Mouse (Mus musculus): ENCODE measurements at regions not wholly inside any gene's neighbourhood (a gene's known extent, or its start where the extent isn't known, plus 50 kb on each side); places are given as distances from the start of the nearest gene placed in this dataset.

DNA sequence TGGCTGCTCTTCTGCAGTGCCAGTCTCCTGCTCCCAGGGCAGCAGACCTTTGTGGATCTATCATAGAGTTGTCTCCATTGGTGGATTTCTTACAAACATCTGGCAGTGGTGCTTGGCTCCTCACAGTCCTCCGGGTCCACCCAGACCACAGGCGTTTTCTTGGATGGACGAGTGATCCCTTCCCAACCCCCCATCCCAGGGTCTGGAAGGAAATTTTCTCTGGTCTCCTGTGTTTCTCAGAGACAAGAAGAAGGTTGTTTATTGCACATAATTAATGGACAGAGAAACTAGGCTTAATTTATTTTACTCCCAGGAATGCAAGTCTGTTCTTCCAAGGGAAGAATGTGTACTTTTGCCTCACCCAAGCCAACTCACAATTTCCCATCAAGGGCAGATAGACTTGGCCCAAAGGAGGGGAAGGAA, 67.2 kb upstream of the Boc start:
- 84% methylated on average over 3 of the region's 3 CpGs for WGBS
- Histone ChIP-seq H3K27me3 (no peaks in the 10 kb centered on the region), H3K4me2 (no peak overlapping the region), H3K27ac (peak overlapping the region; percentile 45), H3K4me1 (peaks cover 10% of the 10 kb centered on the region), H3K9me3 (replicated peaks) (no peaks in the 10 kb centered on the region), H3K4me3 (no peak overlapping the region), H3K9ac (no peak overlapping the region), H3K36me3 (ENCODE audit: poor library complexity, severe bottlenecking) (no peaks in the 10 kb centered on the region)
- ATAC-seq: no peak

DNA sequence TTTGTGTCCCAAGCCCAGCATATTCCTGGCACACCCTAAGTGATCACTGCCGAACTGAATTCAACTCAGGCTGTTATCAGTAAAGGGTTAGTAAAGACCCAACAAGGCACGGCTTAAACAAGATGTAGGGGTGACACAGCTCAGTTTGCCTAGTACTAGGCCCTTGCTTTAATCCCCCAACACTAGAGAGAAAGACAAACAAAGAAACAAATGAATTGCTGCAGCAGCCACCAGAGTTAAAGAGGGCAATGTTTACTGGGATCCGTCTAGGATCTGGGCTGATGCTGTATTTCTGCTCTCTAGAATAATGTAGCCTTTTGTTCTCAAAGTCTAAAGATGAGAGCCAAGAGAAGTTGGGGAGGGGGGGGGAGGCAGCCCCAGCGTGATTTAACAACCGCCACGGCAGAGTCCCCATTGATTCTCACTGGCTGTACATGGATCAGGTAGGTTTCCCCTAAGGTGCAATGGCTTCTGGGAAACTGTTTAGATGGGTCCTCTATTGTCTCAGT, 66.5 kb upstream of the Boc start:
- Histone ChIP-seq H3K27ac (peak overlapping the region; percentile 45), H3K4me3 (no peak overlapping the region), H3K9ac (no peak overlapping the region), H3K9me3 (replicated peaks) (no peaks in the 10 kb centered on the region), H3K4me1 (peaks cover 10% of the 10 kb centered on the region), H3K36me3 (ENCODE audit: poor library complexity, severe bottlenecking) (no peaks in the 10 kb centered on the region), H3K4me2 (no peak overlapping the region), H3K27me3 (no peaks in the 10 kb centered on the region)
- 23% methylated on average over 6 of the region's 6 CpGs for WGBS
- ATAC-seq: peak; percentile 45

- no peak for ATAC-seq
- Histone ChIP-seq H3K36me3 (ENCODE audit: poor library complexity, severe bottlenecking) (no peaks in the 10 kb centered on the region), H3K9ac (no peak overlapping the region), H3K9me3 (replicated peaks) (no peaks in the 10 kb centered on the region), H3K4me2 (no peak overlapping the region), H3K4me1 (peaks cover 24% of the 10 kb centered on the region), H3K27ac (no peak overlapping the region), H3K4me3 (no peak overlapping the region), H3K27me3 (no peaks in the 10 kb centered on the region)
- WGBS: 72% methylated on average over 5 of the region's 5 CpGs
Observed at GRCm38 (mm10) chr16:44621573-44621972, 62.9 kb upstream of the Boc start.

DNA sequence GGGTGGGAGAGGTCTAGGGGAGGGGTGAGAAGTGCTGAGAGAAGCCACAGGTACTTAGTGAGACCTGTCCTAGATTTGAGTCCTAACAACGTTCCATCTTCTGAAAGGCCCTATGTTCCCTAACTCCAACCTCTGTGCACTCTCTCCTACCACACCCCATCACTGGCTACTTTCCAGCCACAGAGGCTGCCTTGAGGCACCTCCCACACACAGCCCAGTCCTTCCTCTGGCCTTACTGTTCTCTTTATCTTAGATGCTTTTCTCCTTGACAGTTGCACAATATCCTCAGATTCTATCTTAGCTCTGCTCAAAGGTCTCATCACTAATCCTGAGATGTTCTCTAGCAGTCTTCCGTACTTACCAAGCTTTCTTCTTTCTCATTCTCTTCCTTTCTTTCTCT, 61.8 kb upstream of the Boc start:
- Histone ChIP-seq H3K4me3 (no peak overlapping the region), H3K4me1 (peaks cover 31% of the 10 kb centered on the region), H3K9ac (no peak overlapping the region), H3K27ac (no peak overlapping the region), H3K27me3 (no peaks in the 10 kb centered on the region), H3K4me2 (no peak overlapping the region), H3K36me3 (ENCODE audit: poor library complexity, severe bottlenecking) (no peaks in the 10 kb centered on the region), H3K9me3 (replicated peaks) (no peaks in the 10 kb centered on the region)
- WGBS: 87% methylated on average over 2 of the region's 2 CpGs
- ATAC-seq: no peak

- Histone ChIP-seq H3K4me3 (no peak overlapping the region), H3K4me2 (no peak overlapping the region), H3K36me3 (ENCODE audit: poor library complexity, severe bottlenecking) (no peaks in the 10 kb centered on the region), H3K4me1 (peaks cover 29% of the 10 kb centered on the region), H3K9ac (no peak overlapping the region), H3K27ac (no peak overlapping the region), H3K27me3 (no peaks in the 10 kb centered on the region), H3K9me3 (replicated peaks) (no peaks in the 10 kb centered on the region)
- WGBS: 96% methylated on average over 4 of the region's 4 CpGs
- no peak for ATAC-seq
Observed at GRCm38 (mm10) chr16:44619476-44620103, 60.9 kb upstream of the Boc start.

DNA sequence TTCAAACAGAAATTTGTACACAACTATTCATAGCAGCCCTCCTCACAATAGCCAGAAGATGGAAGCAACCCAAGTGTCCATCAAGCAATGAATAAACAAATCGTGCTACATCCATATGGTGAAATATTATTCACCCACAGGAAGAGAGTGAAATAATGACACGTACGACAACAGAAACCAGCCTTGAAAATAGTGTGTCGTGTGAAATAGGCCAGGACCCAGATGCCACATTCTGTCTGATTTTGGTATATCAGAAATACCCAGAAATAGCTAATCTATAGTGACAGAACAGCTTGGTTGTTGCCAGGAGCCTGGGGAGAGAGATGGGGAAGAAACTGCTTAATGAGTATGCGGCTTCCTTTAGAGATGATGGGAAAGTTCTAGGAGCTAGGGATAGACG, 58.3 kb upstream of the Boc start:
- Histone ChIP-seq H3K36me3 (ENCODE audit: poor library complexity, severe bottlenecking) (no peaks in the 10 kb centered on the region), H3K27ac (peak overlapping the region; percentile 89), H3K9ac (no peak overlapping the region), H3K4me3 (no peak overlapping the region), H3K27me3 (no peaks in the 10 kb centered on the region), H3K4me2 (0 out of 2 replicates have a peak overlapping the region, but pooled peaks have one; percentile 14), H3K4me1 (peaks cover 41% of the 10 kb centered on the region), H3K9me3 (replicated peaks) (no peaks in the 10 kb centered on the region)
- ATAC-seq: peak; percentile 25; the same call in 1 of the 2 replicates
- WGBS: 62% methylated on average over 6 of the region's 6 CpGs

DNA sequence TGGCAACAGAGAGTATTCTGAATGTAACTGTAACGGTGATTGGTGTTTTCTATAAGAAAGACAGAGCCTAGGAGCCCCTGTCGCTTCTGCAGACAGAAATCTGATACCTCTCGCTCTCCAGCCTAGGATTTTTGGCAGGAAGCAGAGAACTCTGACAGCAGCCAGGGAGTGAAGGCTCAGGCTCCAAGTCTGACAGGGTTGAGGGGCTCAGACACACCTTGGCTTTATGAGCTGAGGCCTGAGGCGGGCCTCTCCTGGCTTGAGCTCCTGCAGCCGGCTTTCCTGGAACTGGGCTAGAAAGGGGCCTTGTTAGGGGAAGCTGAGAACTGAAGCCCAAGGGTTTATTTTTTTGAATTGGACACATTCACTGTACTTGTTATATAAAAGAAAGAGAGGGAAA, 57.7 kb upstream of the Boc start:
- peaks cover 47% of the 10 kb centered on the region for H3K4me1 ChIP-seq
- H3K4me3 ChIP-seq: no peak overlapping the region
- no peaks in the 10 kb centered on the region for H3K9me3 ChIP-seq (replicated peaks)
- peak overlapping the region; percentile 89 for H3K27ac ChIP-seq
- peak overlapping the region; percentile 14 for H3K4me2 ChIP-seq
- H3K36me3 ChIP-seq (ENCODE audit: poor library complexity, severe bottlenecking): no peaks in the 10 kb centered on the region
- H3K27me3 ChIP-seq: no peaks in the 10 kb centered on the region
- 0 out of 2 replicates have a peak overlapping the region, but pooled peaks have one; percentile 1 for H3K9ac ChIP-seq
- 20% methylated on average over 5 of the region's 5 CpGs for WGBS
- peak; percentile 68 for ATAC-seq

- peak; percentile 52 for ATAC-seq
- peak overlapping the region; percentile 89 for H3K27ac ChIP-seq
Observed at GRCm38 (mm10) chr16:44615878-44616206, 57.1 kb upstream of the Boc start.

DNA sequence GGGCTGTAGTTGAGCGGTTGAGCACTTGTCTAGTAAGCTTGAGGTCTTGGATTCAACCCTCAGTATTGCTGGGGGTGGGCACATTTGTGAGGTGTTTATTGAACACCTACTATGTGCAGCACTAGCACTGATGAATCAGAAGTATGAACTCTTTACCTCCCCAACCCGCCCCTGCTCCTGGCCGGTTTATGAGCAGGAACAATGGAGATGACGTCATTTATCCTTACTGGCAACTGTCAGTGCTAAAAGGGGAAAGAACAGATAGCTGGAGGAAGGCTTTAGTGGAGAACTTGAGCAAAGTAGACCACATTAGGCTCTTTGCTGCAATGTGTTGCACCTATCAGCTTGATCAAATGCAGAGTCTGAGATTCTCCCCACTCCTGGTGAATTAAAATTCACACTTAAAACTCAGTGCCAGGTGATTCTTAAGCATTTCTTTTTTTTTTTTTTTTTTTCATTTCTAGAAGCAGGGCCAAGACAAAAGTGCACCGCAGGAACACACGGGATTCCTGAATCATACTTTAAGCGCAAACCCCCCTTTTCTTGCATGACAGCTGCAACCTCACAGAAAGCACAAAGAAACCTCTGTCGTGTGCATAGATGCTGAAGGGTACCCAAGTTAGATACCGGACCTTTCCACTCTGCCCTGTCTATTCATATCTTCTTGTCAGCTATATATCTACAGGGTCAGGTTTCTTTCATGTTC, 56.6 kb upstream of the Boc start:
- ATAC-seq: 0 out of 2 replicates have a peak, but pooled peaks have one; percentile 5
- Histone ChIP-seq H3K27ac (peak overlapping the region; percentile 89), H3K4me2 (peak overlapping the region; percentile 22)

More at GRCm38 (mm10) chr16:44615878-44616206, 57.1 kb upstream of the Boc start:
- no peak overlapping the region for H3K4me3 ChIP-seq
- no peaks in the 10 kb centered on the region for H3K27me3 ChIP-seq
- 4% methylated on average over 3 of the region's 3 CpGs for WGBS
- H3K4me1 ChIP-seq: peaks cover 50% of the 10 kb centered on the region
- no peaks in the 10 kb centered on the region for H3K36me3 ChIP-seq (ENCODE audit: poor library complexity, severe bottlenecking)
- H3K9ac ChIP-seq: no peak overlapping the region
- H3K4me2 ChIP-seq: peak overlapping the region; percentile 22
- H3K9me3 ChIP-seq (replicated peaks): no peaks in the 10 kb centered on the region

DNA sequence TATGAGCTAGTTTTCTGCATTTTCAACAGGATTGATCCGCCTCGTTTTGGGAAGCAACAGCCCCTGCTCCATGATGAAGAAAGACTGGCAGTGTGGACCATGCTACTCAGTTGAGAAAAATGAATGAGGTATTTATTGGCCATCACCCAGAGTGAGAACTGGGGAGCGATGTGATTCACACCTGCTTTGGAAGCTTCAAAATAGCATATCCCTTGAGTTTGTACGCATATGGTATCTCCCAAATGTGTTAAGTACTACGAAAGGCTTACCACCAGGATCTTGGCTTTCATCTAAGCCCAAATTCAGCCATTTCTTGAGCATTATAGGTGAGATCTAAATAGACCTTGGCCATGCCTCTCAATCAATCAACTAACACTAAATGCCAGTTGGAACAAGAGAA, 55.5 kb upstream of the Boc start:
- no peaks in the 10 kb centered on the region for H3K27me3 ChIP-seq
- H3K4me2 ChIP-seq: no peak overlapping the region
- H3K9ac ChIP-seq: no peak overlapping the region
- H3K4me1 ChIP-seq: peaks cover 50% of the 10 kb centered on the region
- no peak overlapping the region for H3K27ac ChIP-seq
- no peak overlapping the region for H3K4me3 ChIP-seq
- H3K36me3 ChIP-seq (ENCODE audit: poor library complexity, severe bottlenecking): no peaks in the 10 kb centered on the region
- H3K9me3 ChIP-seq (replicated peaks): no peaks in the 10 kb centered on the region
- WGBS: 80% methylated on average over 5 of the region's 5 CpGs
- no peak for ATAC-seq

More for the DNA sequence above, 56.6 kb upstream of the Boc start:
- Histone ChIP-seq H3K36me3 (ENCODE audit: poor library complexity, severe bottlenecking) (no peaks in the 10 kb centered on the region), H3K4me3 (no peak overlapping the region), H3K27me3 (no peaks in the 10 kb centered on the region), H3K9ac (no peak overlapping the region), H3K4me1 (peaks cover 50% of the 10 kb centered on the region), H3K9me3 (replicated peaks) (no peaks in the 10 kb centered on the region)
- 37% methylated on average over 9 of the region's 9 CpGs for WGBS

DNA sequence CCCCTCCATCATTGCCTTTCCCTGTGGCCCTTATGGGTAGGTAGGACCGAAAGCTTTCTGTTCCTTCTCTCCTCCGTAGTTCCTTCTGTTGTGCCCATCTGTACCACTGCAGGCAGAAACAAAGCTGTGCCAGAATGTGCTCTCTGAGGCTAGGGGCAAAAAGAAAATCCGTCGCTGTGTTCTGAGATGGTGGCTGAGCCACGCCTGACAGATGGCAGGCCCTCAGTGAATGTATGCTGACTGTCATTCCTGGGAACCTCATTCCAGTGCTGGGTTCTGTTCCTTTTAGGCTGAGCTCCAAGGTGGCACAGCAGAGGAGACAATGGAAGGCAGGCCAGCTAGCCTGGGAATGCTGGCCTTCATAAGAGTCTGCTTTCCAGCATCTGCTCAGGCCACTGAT, 54.0 kb upstream of the Boc start:
- no peaks in the 10 kb centered on the region for H3K27me3 ChIP-seq
- no peak overlapping the region for H3K4me2 ChIP-seq
- H3K4me3 ChIP-seq: no peak overlapping the region
- no peaks in the 10 kb centered on the region for H3K9me3 ChIP-seq (replicated peaks)
- H3K9ac ChIP-seq: no peak overlapping the region; the same call in 1 of the 2 replicates
- peak overlapping the region; percentile 41 for H3K27ac ChIP-seq
- no peaks in the 10 kb centered on the region for H3K36me3 ChIP-seq (ENCODE audit: poor library complexity, severe bottlenecking)
- H3K4me1 ChIP-seq: peaks cover 47% of the 10 kb centered on the region
- ATAC-seq: peak; percentile 75
- WGBS: 48% methylated on average over 5 of the region's 5 CpGs

- H3K4me3 ChIP-seq: no peak overlapping the region
- no peak overlapping the region for H3K9ac ChIP-seq
- H3K4me1 ChIP-seq: peaks cover 36% of the 10 kb centered on the region
- WGBS: 84% methylated on average over 6 of the region's 6 CpGs
- H3K27ac ChIP-seq: no peak overlapping the region
- ATAC-seq: no peak
- no peaks in the 10 kb centered on the region for H3K36me3 ChIP-seq (ENCODE audit: poor library complexity, severe bottlenecking)
- no peaks in the 10 kb centered on the region for H3K9me3 ChIP-seq (replicated peaks)
- H3K27me3 ChIP-seq: no peaks in the 10 kb centered on the region
- H3K4me2 ChIP-seq: no peak overlapping the region
Observed at GRCm38 (mm10) chr16:44611525-44611924, 52.8 kb upstream of the Boc start.

Data from forebrain, embryonic 13.5 days (tissue).